Mouse (Mus musculus) embryo, embryonic 11.5 days (tissue): Measurements from ENCODE around the gene Cox14.
"Not testable (repeated sequence)": the region's sequence is repeated elsewhere in the genome, so short reads cannot be mapped to it uniquely, and the experiment has no call there.

Source experiments
- DNase-seq: peaks from one replicate; pipeline ENCODE4 v3.0.0-alpha.2; 2012; ENCODE audit warnings: low read depth, low spot score

Gene Cox14

GRCm38 (mm10) chr15:99725341-99726155, at the start of gene Cox14:
Gene Cox14 (plus strand): TSS chr15:99725618.
- peak; percentile 96 for DNase-seq

- DNase-seq, result no peak
These were observed 48.3 kb upstream of the Cox14 start for GRCm38 (mm10) chr15:99677089-99677488.

GRCm38 (mm10) chr15:99678063-99678800, 47.2 kb upstream of the Cox14 start:
- no peak for DNase-seq

GRCm38 (mm10) chr15:99679008-99679407, 46.4 kb upstream of the Cox14 start:
- DNase-seq, result no peak

GRCm38 (mm10) chr15:99682880-99683279, 42.5 kb upstream of the Cox14 start:
- DNase-seq, result no peak

- DNase-seq, result no peak
These were observed 41.3 kb upstream of the Cox14 start for GRCm38 (mm10) chr15:99684156-99684555.

GRCm38 (mm10) chr15:99688712-99689111, 36.7 kb upstream of the Cox14 start:
- DNase-seq, result no peak

GRCm38 (mm10) chr15:99690924-99691323, 34.5 kb upstream of the Cox14 start:
- no peak for DNase-seq

GRCm38 (mm10) chr15:99691976-99692375, 33.4 kb upstream of the Cox14 start:
- no peak for DNase-seq

- no peak for DNase-seq
These were observed 28.1 kb upstream of the Cox14 start for GRCm38 (mm10) chr15:99697309-99697708.

GRCm38 (mm10) chr15:99698533-99699085, 26.8 kb upstream of the Cox14 start:
- no peak for DNase-seq

- DNase-seq, result no peak
These were observed 25.7 kb upstream of the Cox14 start for GRCm38 (mm10) chr15:99699715-99700114.

GRCm38 (mm10) chr15:99700219-99701106, 25.0 kb upstream of the Cox14 start:
- no peak for DNase-seq

- DNase-seq, result not testable (repeated sequence)
These were observed 23.8 kb upstream of the Cox14 start for GRCm38 (mm10) chr15:99701640-99701998.

- peak; percentile 93 for DNase-seq
These were observed 23.2 kb upstream of the Cox14 start, which contains the start of gene Smarcd1 for GRCm38 (mm10) chr15:99701999-99702900. Gene Smarcd1 (plus strand): TSS chr15:99702129.

GRCm38 (mm10) chr15:99703104-99703503, 22.3 kb upstream of the Cox14 start:
- DNase-seq, result no peak

- DNase-seq, result no peak
These were observed 21.8 kb upstream of the Cox14 start for GRCm38 (mm10) chr15:99703676-99704040.

GRCm38 (mm10) chr15:99704041-99704681, 21.3 kb upstream of the Cox14 start:
- no peak for DNase-seq

GRCm38 (mm10) chr15:99704881-99705280, 20.5 kb upstream of the Cox14 start:
- no peak for DNase-seq

- no peak for DNase-seq
These were observed 19.9 kb upstream of the Cox14 start, which contains the start of gene Gm17349 for GRCm38 (mm10) chr15:99705440-99706048. Gene Gm17349 (minus strand): TSS chr15:99705490.
